Mouse (Mus musculus): ENCODE results near the gene Tmc3. TPM values are rescaled to one million over a fixed set of nuclear protein-coding genes. Genes with fewer than 3 reads are reported as not detected.

Gene Tmc3
- polyA plus RNA-seq (2014; fragmentation: Illumina TruSeq; extraction: RNeasy Lipid Tissue Mini Kit (QIAGEN cat#74804); ENCODE audit: low read depth, low replicate concordance): 0.24 TPM

GRCm38 (mm10) chr7:83584639-83585471 lies at the start of gene Tmc3:
Gene Tmc3, plus strand, starts transcription at chr7:83584927.

GRCm38 (mm10) chr7:83631828-83632681 lies 47.3 kb downstream of the Tmc3 start, which contains the start of gene Stard5:
Gene Stard5, plus strand, starts transcription at chr7:83631959.

Other genes starting within 250 kb of the Tmc3 start
- 33.5 TPM for gene Stard5, start 47.0 kb downstream of the Tmc3 start, polyA plus RNA-seq (2014; fragmentation: Illumina TruSeq; extraction: RNeasy Lipid Tissue Mini Kit (QIAGEN cat#74804); ENCODE audit: low read depth, low replicate concordance)
- 7.7 TPM for gene Il16, start 160.8 kb downstream of the Tmc3 start, polyA plus RNA-seq (2014; fragmentation: Illumina TruSeq; extraction: RNeasy Lipid Tissue Mini Kit (QIAGEN cat#74804); ENCODE audit: low read depth, low replicate concordance)
- gene Cfap161, start 210.0 kb downstream of the Tmc3 start, polyA plus RNA-seq (2014; fragmentation: Illumina TruSeq; extraction: RNeasy Lipid Tissue Mini Kit (QIAGEN cat#74804); ENCODE audit: low read depth, low replicate concordance): 5.9 TPM